10 mouse cellular contexts compared by ENCODE assay signal in the genomic region with DNA sequence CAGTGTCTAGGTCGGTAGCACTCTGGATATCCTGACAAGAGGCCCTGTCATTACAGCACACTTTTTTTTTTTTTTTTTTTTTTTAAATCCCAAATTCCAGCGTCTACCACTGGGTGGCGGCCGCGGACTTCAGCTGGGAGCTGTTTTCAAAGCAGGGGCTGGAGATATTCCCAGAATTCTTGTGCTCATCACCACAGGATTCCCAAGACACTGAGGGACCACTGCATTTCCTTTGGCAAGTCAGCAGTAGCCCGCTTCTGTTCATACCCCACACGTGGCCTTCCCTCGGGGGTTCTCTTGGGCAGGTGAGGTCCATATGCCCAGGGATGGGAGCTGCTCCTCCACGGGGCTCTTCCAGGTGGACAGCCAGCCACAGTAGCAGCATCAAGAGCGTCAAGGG. TPM values are rescaled to one million over a fixed set of nuclear protein-coding genes. Genes with fewer than 3 reads are reported as not detected.
A peak's percentile ranks its signal among the peaks of the same experiment; 100 is the strongest.
DNase-seq lines count a peak whose midpoint lies in the region; ATAC-seq and TF ChIP-seq lines count a peak whose summit lies in the region.
"Had no signal": no experiment of that assay in that cellular context is flagged by ENCODE, and none has a peak within 500 bp of the region (broad histone marks: within the 10 kb centered on the region; RNA-seq: fewer than 3 reads in every experiment).

No protein-coding gene starts in this region.

- TF ChIP-seq POLR2A in bone marrow macrophage, adult 2 months (IDR thresholded peaks at IDR 0.05; ENCODE audit: borderline replicate concordance, low read depth, low read length) = no peak

- ATAC-seq in embryonic facial prominence, embryonic 14.5 days (ENCODE audit: low read depth) = no peak

- H3K9ac ChIP-seq in embryonic facial prominence, embryonic 14.5 days (ENCODE audit: low read depth, low read length) = no peak overlapping the region

- H3K27me3 ChIP-seq in embryonic facial prominence, embryonic 14.5 days (replicated peaks; ENCODE audit: control insufficient read depth, insufficient read depth, low read length) = no peaks in the 10 kb centered on the region
- no peaks in the 10 kb centered on the region for H3K27me3 ChIP-seq in midbrain, embryonic 10.5 days (ENCODE audit: low read depth, poor library complexity, severe bottlenecking)

- H3K4me1 ChIP-seq in bone marrow macrophage, adult 2 months (ENCODE audit: control insufficient read depth, insufficient read depth, low read length) = no peaks in the 10 kb centered on the region
- no peaks in the 10 kb centered on the region for H3K4me1 ChIP-seq in embryonic facial prominence, embryonic 14.5 days (ENCODE audit: control insufficient read depth, insufficient read depth, low read length)
- H3K4me1 ChIP-seq in midbrain, embryonic 10.5 days = peaks cover 7% of the 10 kb centered on the region; the same call in 1 of the 2 replicates

- intact Hi-C loops in gastrocnemius, adult 2 months (cut with DNase I) = loop anchor here (1.0 to 5.0 kb wide), 3 partner anchors 90 to 376 kb away; no protein-coding TSS in a partner anchor

- DNase-seq in gastrocnemius, adult 2 months = peak; percentile 26
- no peak for DNase-seq in gastrocnemius, postnatal 25 days
- peak; percentile 42 for DNase-seq in 3134 (ENCODE audit: extremely low read depth, insufficient read length, low spot score)
- peak; percentile 73 for DNase-seq in embryonic facial prominence, embryonic 14.5 days (ENCODE audit: low spot score)
- DNase-seq in kidney, postnatal 36 days = peak; percentile 8 to 53
- peak; percentile 51 for DNase-seq in midbrain, embryonic 10.5 days (ENCODE audit: low spot score)
- peak; percentile 73 for DNase-seq in testis, postnatal 10 days (ENCODE audit: low spot score)

- no peak overlapping the region for H3K4me2 ChIP-seq in embryonic facial prominence, embryonic 14.5 days (ENCODE audit: low read depth, low read length)

- H3K9me3 ChIP-seq in embryonic facial prominence, embryonic 14.5 days (ENCODE audit: control insufficient read depth, low read length) = no peaks in the 10 kb centered on the region
- H3K9me3 ChIP-seq in midbrain, embryonic 10.5 days (replicated peaks) = no peaks in the 10 kb centered on the region

- no peaks in the 10 kb centered on the region for H3K36me3 ChIP-seq in embryonic facial prominence, embryonic 14.5 days (ENCODE audit: control insufficient read depth, insufficient read depth, low read length)
- H3K36me3 ChIP-seq in midbrain, embryonic 10.5 days = no peaks in the 10 kb centered on the region

- TF ChIP-seq CTCF in gastrocnemius, adult 2 months (IDR thresholded peaks at IDR 0.05) = peak; percentile 64
- TF ChIP-seq CTCF in bone marrow macrophage, adult 2 months (IDR thresholded peaks at IDR 0.05; ENCODE audit: low read depth, low read length) = peak; percentile 78

- no peak overlapping the region for H3K4me3 ChIP-seq in gastrocnemius, adult 2 months
- H3K4me3 ChIP-seq in bone marrow macrophage, adult 2 months (ENCODE audit: insufficient read depth, low read length) = no peak overlapping the region
- no peak overlapping the region for H3K4me3 ChIP-seq in embryonic facial prominence, embryonic 14.5 days (ENCODE audit: low read depth, low read length)
- no peak overlapping the region for H3K4me3 ChIP-seq in midbrain, embryonic 10.5 days

- 19% methylated on average over 10 of the region's 10 CpGs for WGBS in embryonic facial prominence, embryonic 14.5 days
- 24% methylated on average over 10 of the region's 10 CpGs for WGBS in midbrain, embryonic 10.5 days

- H3K27ac ChIP-seq in gastrocnemius, adult 2 months = no peak overlapping the region
- H3K27ac ChIP-seq in bone marrow macrophage, adult 2 months (ENCODE audit: insufficient read depth, low read depth, low read length) = no peak overlapping the region
- no peak overlapping the region for H3K27ac ChIP-seq in embryonic facial prominence, embryonic 14.5 days (replicated peaks; ENCODE audit: low read depth, low read length)
- no peak overlapping the region for H3K27ac ChIP-seq in midbrain, embryonic 10.5 days (replicated peaks)

RNA-seq across cellular contexts. Expression of gene Olfr1414, which starts 2.9 kb away (rescaled TPM):
- total RNA-seq in gastrocnemius, adult 2 months (2021) = not detected
- total RNA-seq in gastrocnemius, postnatal 25 days (2021) = not detected
- not detected in 2 replicates for polyA plus RNA-seq in bone marrow macrophage, adult 2 months (2012; ENCODE audit: insufficient read depth, insufficient read length, missing spikeins)
- polyA plus RNA-seq in embryonic facial prominence, embryonic 14.5 days (2014; fragmentation: Nextera tagmentation; extraction: Ambion mirVana) = 0.11 and 0.12 TPM in 2 replicates
- polyA plus RNA-seq in midbrain, embryonic 10.5 days (2016; fragmentation: Nextera tagmentation; extraction: Ambion mirVana) = not detected in 2 replicates
- polyA plus RNA-seq: large intestine, adult 2 months; stomach, embryonic 16.5 days had no signal

RNA-seq across cellular contexts. Expression of gene Olfr1415, which starts 25.5 kb away (rescaled TPM):
- not detected for total RNA-seq in gastrocnemius, adult 2 months (2021)
- not detected for total RNA-seq in gastrocnemius, postnatal 25 days (2021)
- polyA plus RNA-seq in bone marrow macrophage, adult 2 months (2012; ENCODE audit: insufficient read depth, insufficient read length, missing spikeins) = not detected in 2 replicates
- polyA plus RNA-seq in embryonic facial prominence, embryonic 14.5 days (2014; fragmentation: Nextera tagmentation; extraction: Ambion mirVana) = not detected in 2 replicates
- polyA plus RNA-seq in midbrain, embryonic 10.5 days (2016; fragmentation: Nextera tagmentation; extraction: Ambion mirVana) = not detected in 2 replicates
- polyA plus RNA-seq: large intestine, adult 2 months; stomach, embryonic 16.5 days had no signal

RNA-seq across cellular contexts. Expression of gene Olfr1416, which starts 36.5 kb away (rescaled TPM):
- total RNA-seq in gastrocnemius, adult 2 months (2021) = not detected
- total RNA-seq in gastrocnemius, postnatal 25 days (2021) = not detected
- polyA plus RNA-seq in bone marrow macrophage, adult 2 months (2012; ENCODE audit: insufficient read depth, insufficient read length, missing spikeins) = not detected in 2 replicates
- polyA plus RNA-seq in embryonic facial prominence, embryonic 14.5 days (2014; fragmentation: Nextera tagmentation; extraction: Ambion mirVana) = 0.03 TPM in 1 of 2 replicates, not detected in the other
- not detected in 2 replicates for polyA plus RNA-seq in midbrain, embryonic 10.5 days (2016; fragmentation: Nextera tagmentation; extraction: Ambion mirVana)
- polyA plus RNA-seq: large intestine, adult 2 months; stomach, embryonic 16.5 days had no signal

RNA-seq across cellular contexts. Expression of gene Ndufa10, which starts 47.7 kb away (rescaled TPM):
- 100 to 1,000 TPM; 416 to 545 TPM for total RNA-seq in gastrocnemius, adult 2 months (2021)
- 100 to 1,000 TPM; 458 to 459 TPM for total RNA-seq in gastrocnemius, postnatal 25 days (2021)
- polyA plus RNA-seq in bone marrow macrophage, adult 2 months (2012; ENCODE audit: insufficient read depth, insufficient read length, missing spikeins) = 107 and 123 TPM in 2 replicates
- polyA plus RNA-seq in embryonic facial prominence, embryonic 14.5 days (2014; fragmentation: Nextera tagmentation; extraction: Ambion mirVana) = 256 and 284 TPM in 2 replicates
- 298 and 309 TPM in 2 replicates for polyA plus RNA-seq in midbrain, embryonic 10.5 days (2016; fragmentation: Nextera tagmentation; extraction: Ambion mirVana)

RNA-seq across cellular contexts. Expression of gene Olfr1413, which starts 49.7 kb away (rescaled TPM):
- not detected for total RNA-seq in gastrocnemius, adult 2 months (2021)
- not detected for total RNA-seq in gastrocnemius, postnatal 25 days (2021)
- polyA plus RNA-seq in bone marrow macrophage, adult 2 months (2012; ENCODE audit: insufficient read depth, insufficient read length, missing spikeins) = not detected in 2 replicates
- not detected in 2 replicates for polyA plus RNA-seq in embryonic facial prominence, embryonic 14.5 days (2014; fragmentation: Nextera tagmentation; extraction: Ambion mirVana)
- not detected in 2 replicates for polyA plus RNA-seq in midbrain, embryonic 10.5 days (2016; fragmentation: Nextera tagmentation; extraction: Ambion mirVana)
- polyA plus RNA-seq: large intestine, adult 2 months; stomach, embryonic 16.5 days had no signal
